Comparison of ENCODE assay signal across 9 mouse cellular contexts in the genomic region with DNA sequence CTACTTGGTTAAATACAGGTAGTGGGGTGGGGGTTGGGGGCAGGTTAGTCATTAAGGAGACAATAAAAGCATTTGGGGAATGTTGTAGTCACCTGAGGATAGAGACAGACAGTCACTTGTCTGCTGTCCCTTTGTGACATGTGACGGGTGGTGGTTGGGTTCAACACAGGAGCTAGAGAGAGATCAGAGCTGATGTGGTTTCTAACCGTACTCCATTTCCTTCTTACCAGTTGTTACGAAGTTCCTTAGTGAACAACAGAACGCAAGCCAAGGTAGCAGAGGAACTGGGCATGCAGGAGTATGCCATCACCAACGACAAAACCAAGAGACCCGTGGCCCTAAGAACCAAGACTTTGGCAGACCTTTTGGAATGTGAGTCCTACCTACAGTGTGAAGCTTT.
"Had no signal": no experiment of that assay in that cellular context is flagged by ENCODE, and none has a peak within 500 bp of the region (broad histone marks: within the 10 kb centered on the region; RNA-seq: fewer than 3 reads in every experiment).

No protein-coding gene starts in this region.

- DNase-seq: kidney, adult 8-10 months; kidney, postnatal 25 days; layer of hippocampus, postnatal 36 days; liver; liver, embryonic 13.5 days; liver, postnatal 0 days; lung, postnatal 14 days; right cerebral cortex, adult 18-20 months; right cerebral cortex, postnatal 25 days had no signal
